Mouse (Mus musculus) forebrain, embryonic 16.5 days (tissue): ENCODE results near the gene Krt33a. TPM values are rescaled to one million over a fixed set of nuclear protein-coding genes. Genes with fewer than 3 reads are reported as not detected.

Source experiments
- ATAC-seq: fragments of 200-750 bp; cut with Nextera tagmentation; 2 replicates; pipeline ENCODE4 v1.8.0; 2017; ENCODE audit warnings: mild to moderate bottlenecking, moderate library complexity
- H3K27ac ChIP-seq: fragments of 300-500 bp; sonication (generic); 2 replicates; pipeline ENCODE4 v1.5.1; 2014; ENCODE audit warnings: low read length, control low read depth
- H3K27me3 ChIP-seq: fragments of 300-500 bp; sonication (generic); replicated peaks from 2 replicates; pipeline ENCODE4 v1.6.1; 2014; ENCODE audit warnings: low read length; ENCODE audit not compliant: control insufficient read depth, insufficient read depth
- H3K36me3 ChIP-seq: fragments of 300-500 bp; sonication (generic); 2 replicates; pipeline ENCODE4 v1.6.1; 2014; ENCODE audit not compliant: control insufficient read depth, insufficient read depth
- H3K4me1 ChIP-seq: fragments of 300-500 bp; sonication (generic); replicated peaks from 2 replicates; pipeline ENCODE4 v1.6.1; 2014; ENCODE audit warnings: low read length; ENCODE audit not compliant: control insufficient read depth, insufficient read depth
- H3K4me2 ChIP-seq: fragments of 300-500 bp; sonication (generic); 2 replicates; pipeline ENCODE4 v1.6.1; 2014; ENCODE audit warnings: mild to moderate bottlenecking, low read length, control low read depth
- H3K4me3 ChIP-seq: fragments of 300-500 bp; sonication (generic); replicated peaks from 2 replicates; pipeline ENCODE4 v1.5.1; 2014; ENCODE audit warnings: mild to moderate bottlenecking, low read length, control low read depth
- H3K9ac ChIP-seq: fragments of 300-500 bp; sonication (generic); replicated peaks from 2 replicates; pipeline ENCODE4 v1.6.1; 2014; ENCODE audit warnings: low read depth, low read length, control low read depth
- H3K9me3 ChIP-seq: fragments of 300-500 bp; sonication (generic); 2 replicates; pipeline ENCODE4 v1.6.1; 2016; ENCODE audit warnings: low read length; ENCODE audit not compliant: control insufficient read depth
- WGBS: fragments of 180-500 bp; shearing (Covaris S2); extraction: QIAGEN DNeasy Blood & Tissue Kit; methylation state at CpG from one replicate; pipeline ENCODE4 v1.1.7; 2014; 5-methylcytosine and 5-hydroxymethylcytosine counted together
- polyA plus RNA-seq: library from polyadenylated mRNA; unstranded; fragments of >200 nt; fragmentation: Nextera tagmentation; extraction: Ambion mirVana; gene quantifications from 2 replicates; pipeline ENCODE4 v1.2.1, GENCODE M21; 2015

Gene Krt33a
- polyA plus RNA-seq, 1 experiment from 2014 or later = not detected

DNA sequence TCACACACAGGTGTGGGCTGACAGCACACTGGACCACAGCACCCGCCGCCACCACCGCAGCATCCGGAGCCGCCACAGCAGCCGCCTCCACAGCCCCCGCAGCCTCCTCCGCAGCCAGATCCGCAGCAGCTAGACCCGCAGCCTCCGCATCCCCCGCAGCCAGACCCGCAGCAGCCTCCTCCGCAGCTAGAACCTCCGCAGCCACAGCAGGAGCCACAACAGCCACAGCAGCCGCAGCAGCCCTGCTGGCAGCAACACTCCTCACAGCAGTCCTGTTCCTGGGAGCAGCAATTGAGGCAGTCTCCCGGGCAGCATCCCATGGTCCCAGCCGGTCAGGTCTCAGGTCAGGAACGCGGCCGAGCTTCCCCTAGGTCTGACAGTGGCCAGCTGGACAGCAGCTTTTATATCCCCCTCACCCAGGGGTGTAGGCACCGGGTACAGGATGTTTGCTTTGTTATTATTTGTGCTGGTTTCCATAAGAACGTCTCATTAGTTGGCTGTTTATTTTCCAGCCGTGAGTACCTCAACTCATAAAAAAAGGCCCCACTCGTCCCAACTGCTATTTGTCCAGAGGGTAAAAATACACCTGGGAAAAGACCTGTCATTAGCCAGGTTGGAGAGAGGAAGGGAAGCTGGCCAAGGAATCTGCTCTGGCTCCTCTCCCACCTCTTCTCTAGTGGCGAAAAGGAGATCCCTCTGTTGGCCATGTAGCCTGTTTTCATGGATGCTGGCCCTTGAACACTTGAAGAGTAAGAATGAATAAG lies 22.2 kb downstream of the Krt33a start, which contains the start of gene Krtap17-1:
Krtap17-1 (minus strand) TSS at position 375 of the 764 bp plus-strand sequence.
- ATAC-seq = no peak
- WGBS = 23% methylated on average over 22 of the region's 26 CpGs
- no peak within 1 kb of the TSS for H3K9ac ChIP-seq

DNA sequence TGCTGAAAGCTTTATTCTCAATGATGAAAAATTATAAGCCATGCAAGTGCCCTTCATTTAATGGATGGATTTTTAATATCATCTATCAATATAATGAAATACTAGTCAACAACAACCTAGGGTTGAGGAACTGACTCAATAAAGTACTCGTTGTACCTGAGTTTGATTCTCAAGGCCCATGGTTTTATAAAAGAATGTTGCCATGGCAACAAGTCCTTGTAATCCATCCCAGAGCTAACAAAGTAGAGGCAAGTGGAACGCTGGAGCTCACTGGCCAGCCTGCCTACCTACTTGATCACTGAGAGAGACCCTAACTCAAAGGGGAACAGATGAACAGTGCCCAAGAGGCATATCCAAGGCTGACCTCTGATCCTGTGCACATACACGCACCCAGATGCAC lies 25.4 kb downstream of the Krt33a start:
- WGBS = 65% methylated on average over 3 of the region's 3 CpGs
- Histone ChIP-seq H3K27me3 (0 out of 2 replicates have a peak, but pooled peaks cover 2% of the 10 kb centered on the region), H3K4me3 (no peak overlapping the region), H3K4me2 (no peak overlapping the region), H3K4me1 (no peaks in the 10 kb centered on the region), H3K9ac (no peak overlapping the region), H3K9me3 (no peaks in the 10 kb centered on the region), H3K27ac (no peak overlapping the region), H3K36me3 (no peaks in the 10 kb centered on the region)
- no peak for ATAC-seq

More for the DNA sequence above, 22.2 kb downstream of the Krt33a start, which contains the start of gene Krtap17-1:
- no peaks in the 10 kb centered on the region for H3K9me3 ChIP-seq
- H3K27me3 ChIP-seq = 0 out of 2 replicates have a peak, but pooled peaks cover 2% of the 10 kb centered on the region
- no peak within 1 kb of the TSS for H3K4me3 ChIP-seq
- H3K36me3 ChIP-seq = no peaks in the 10 kb centered on the region
- H3K4me1 ChIP-seq = no peaks in the 10 kb centered on the region
- no peak within 1 kb of the TSS for H3K27ac ChIP-seq
- peak within 1 kb of the TSS; percentile 17; the same call in 1 of the 2 replicates for H3K4me2 ChIP-seq

DNA sequence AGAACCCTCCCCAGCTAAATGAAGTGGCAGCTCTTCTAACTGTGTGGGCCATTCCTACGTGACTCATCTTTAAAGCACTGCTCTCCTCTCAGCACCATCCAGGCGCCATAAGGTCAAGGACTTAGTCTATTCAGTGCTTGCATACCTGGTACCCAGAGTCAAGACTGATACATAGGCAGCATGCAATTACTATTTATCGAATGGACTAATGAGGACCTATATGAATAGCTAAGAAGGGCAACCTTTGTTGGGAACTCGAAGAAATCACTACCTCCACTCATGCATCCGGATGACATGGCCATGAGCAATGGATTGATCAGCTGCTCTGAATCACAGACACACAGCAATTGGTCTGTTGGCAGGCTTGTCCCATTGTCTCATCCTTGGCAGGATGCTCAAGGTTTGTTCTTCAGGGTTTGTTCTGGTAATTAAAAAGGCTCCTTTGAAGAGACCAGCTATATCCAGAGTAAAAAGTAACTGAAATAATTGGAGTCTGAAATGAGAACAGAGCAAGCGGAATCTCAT lies 26.1 kb downstream of the Krt33a start:
- H3K4me2 ChIP-seq = no peak overlapping the region
- 79% methylated on average over 6 of the region's 6 CpGs for WGBS
- ATAC-seq = no peak
- no peaks in the 10 kb centered on the region for H3K4me1 ChIP-seq
- no peaks in the 10 kb centered on the region for H3K9me3 ChIP-seq
- H3K27ac ChIP-seq = no peak overlapping the region
- H3K9ac ChIP-seq = no peak overlapping the region
- no peaks in the 10 kb centered on the region for H3K36me3 ChIP-seq
- 0 out of 2 replicates have a peak, but pooled peaks cover 2% of the 10 kb centered on the region for H3K27me3 ChIP-seq
- no peak overlapping the region for H3K4me3 ChIP-seq

DNA sequence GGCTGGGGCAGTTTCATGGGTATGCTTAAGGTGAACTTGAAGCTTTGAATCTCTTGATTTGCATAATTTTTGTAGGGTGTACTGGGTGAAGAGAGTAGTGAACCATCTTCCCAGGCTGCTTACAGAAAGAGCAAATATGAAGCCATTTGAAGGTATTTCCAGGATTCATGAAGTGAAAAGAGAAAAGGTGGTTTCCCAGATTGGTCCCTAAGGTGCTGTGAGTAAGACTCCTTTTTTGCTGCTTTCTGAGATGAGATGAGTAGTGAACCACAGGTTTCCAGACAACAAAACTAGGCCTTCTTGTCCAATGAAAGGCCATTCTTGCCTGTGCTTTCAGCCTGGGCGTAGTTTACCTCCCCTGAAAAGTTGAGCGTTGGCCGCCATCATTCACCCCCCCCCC lies 27.5 kb downstream of the Krt33a start:
- ATAC-seq = no peak
- no peak overlapping the region for H3K27ac ChIP-seq
- H3K36me3 ChIP-seq = no peaks in the 10 kb centered on the region
- no peak overlapping the region for H3K4me3 ChIP-seq
- 92% methylated on average over 3 of the region's 3 CpGs for WGBS
- H3K9me3 ChIP-seq = no peaks in the 10 kb centered on the region
- no peak overlapping the region for H3K9ac ChIP-seq
- H3K4me2 ChIP-seq = no peak overlapping the region
- no peaks in the 10 kb centered on the region for H3K4me1 ChIP-seq
- H3K27me3 ChIP-seq = no peaks in the 10 kb centered on the region

DNA sequence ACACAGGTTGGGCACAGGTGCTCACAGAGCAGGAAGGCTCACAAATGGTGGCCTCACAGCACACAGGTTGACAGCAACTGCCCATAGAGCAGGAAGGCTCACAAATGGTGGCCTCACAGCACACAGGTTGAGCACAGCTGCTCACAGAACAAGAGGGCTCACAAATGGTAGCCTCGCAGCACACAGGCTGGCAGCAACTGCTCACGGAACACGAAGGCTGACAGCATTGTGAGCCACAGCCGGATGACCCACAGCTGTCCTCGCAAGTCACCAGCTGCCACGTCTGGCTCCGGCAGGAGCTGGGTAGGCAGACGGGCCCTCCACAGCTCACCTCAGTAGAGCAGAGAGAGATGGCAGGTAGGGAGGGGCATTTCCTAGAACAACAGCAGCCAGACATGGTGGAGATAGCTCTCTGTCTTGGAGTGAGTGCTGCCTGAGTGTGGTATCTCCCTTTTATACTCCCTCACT lies 29.8 kb downstream of the Krt33a start, which contains the start of gene Krtap16-1:
Krtap16-1 (minus strand) TSS at position 418 of the 468 bp plus-strand sequence.
- no peak within 1 kb of the TSS for H3K4me3 ChIP-seq
- WGBS = 81% methylated on average over 8 of the region's 8 CpGs
- no peaks in the 10 kb centered on the region for H3K4me1 ChIP-seq
- H3K9ac ChIP-seq = no peak within 1 kb of the TSS
- no peaks in the 10 kb centered on the region for H3K36me3 ChIP-seq
- peak within 1 kb of the TSS; percentile 56 for H3K27ac ChIP-seq
- H3K4me2 ChIP-seq = no peak within 1 kb of the TSS
- H3K9me3 ChIP-seq = no peaks in the 10 kb centered on the region
- no peaks in the 10 kb centered on the region for H3K27me3 ChIP-seq
- 0 out of 2 replicates have a peak, but pooled peaks have one; percentile 23 for ATAC-seq

DNA sequence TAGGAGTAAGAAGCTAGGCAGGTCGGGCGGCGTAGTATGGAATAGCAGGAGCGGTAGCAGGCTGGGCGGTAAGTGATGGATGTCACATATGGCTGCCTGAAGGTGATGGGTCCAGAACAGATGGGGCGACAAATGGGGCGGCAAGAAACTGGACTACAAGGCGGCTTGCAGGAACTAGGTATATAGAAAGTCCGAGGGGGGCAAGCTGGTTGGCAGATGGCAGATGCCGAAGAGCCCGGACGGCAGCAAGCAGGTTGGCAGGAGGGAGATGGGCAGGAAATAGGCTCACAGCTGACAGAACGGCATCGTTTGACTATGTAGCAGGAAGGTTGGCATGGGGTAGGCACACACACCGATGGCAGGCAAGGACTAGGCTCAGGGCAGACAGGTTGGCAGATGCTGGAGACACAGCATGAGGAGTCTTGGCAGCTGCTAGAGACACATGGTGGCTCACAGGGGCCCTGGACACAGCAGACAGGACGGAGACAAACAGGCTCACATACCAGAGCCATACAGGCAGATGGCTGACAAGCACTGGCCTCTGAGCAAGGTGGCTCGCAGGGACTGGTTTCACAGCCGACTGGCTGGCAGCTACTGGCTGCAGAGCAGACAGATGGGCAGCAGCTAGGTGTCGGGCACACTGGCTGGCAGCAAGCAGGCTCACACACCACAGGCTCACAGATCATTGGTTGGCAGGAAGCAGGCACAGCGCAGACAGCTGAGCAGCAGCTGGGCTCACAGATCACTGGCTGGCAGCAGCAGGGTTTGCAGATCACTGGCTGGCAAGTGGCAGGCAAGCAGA lies 30.5 kb downstream of the Krt33a start:
- H3K9ac ChIP-seq = no peak overlapping the region
- H3K4me2 ChIP-seq = no peak overlapping the region
- 66% methylated on average over 20 of the region's 20 CpGs for WGBS

DNA sequence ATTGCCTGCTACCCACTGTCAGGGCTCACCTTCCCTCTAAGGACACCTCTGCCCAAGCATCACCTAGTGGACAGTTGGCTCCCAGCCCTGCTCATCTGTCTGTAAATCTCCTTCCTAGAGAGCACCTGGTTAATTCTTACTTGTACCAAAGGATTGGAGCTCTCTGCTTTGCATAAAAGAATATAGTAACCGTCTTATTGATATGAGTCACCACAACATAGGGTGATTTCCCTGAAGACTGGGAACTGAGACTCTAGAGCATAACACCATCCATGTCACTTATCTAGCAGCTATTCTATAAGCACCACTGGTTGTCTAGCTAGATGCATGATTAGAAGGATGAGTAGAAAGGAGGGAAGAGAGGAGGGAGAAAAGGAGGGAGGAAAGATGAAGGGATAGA lies 32.6 kb downstream of the Krt33a start:
- ATAC-seq = no peak
- H3K4me2 ChIP-seq = no peak overlapping the region
- H3K4me3 ChIP-seq = no peak overlapping the region
- no peak overlapping the region for H3K27ac ChIP-seq
- H3K36me3 ChIP-seq = no peaks in the 10 kb centered on the region
- H3K9me3 ChIP-seq = no peaks in the 10 kb centered on the region
- no peak overlapping the region for H3K9ac ChIP-seq
- H3K4me1 ChIP-seq = no peaks in the 10 kb centered on the region
- WGBS = 97% methylated on average over 1 of the region's 1 CpGs
- no peaks in the 10 kb centered on the region for H3K27me3 ChIP-seq

More for the DNA sequence above, 30.5 kb downstream of the Krt33a start:
- H3K9me3 ChIP-seq = no peaks in the 10 kb centered on the region
- H3K27me3 ChIP-seq = no peaks in the 10 kb centered on the region
- H3K4me3 ChIP-seq = no peak overlapping the region
- no peaks in the 10 kb centered on the region for H3K4me1 ChIP-seq
- peak overlapping the region; percentile 56 for H3K27ac ChIP-seq
- ATAC-seq = peak; percentile 92
- H3K36me3 ChIP-seq = no peaks in the 10 kb centered on the region

DNA sequence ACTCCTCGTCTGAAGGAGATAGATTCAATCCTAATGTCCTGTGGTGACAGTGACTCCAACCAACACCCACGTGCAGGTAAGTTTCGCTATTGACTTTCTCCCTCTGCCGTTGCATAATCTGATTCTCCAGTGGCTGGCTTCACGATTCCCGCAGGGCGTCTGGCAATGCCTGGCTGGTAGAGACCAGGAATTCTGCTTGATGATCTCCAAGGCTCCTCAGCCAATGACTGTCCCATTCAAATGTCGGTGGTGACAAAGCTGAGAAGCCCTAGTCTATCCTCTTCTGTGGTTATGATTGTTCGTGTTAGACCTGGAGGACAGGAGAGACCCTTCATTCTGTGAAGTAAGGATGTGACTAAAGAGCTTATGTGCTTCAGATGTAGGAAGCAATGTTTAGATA lies 33.3 kb downstream of the Krt33a start:
- 90% methylated on average over 9 of the region's 9 CpGs for WGBS
- no peak overlapping the region for H3K4me2 ChIP-seq
- H3K4me3 ChIP-seq = no peak overlapping the region
- H3K4me1 ChIP-seq = no peaks in the 10 kb centered on the region
- no peaks in the 10 kb centered on the region for H3K27me3 ChIP-seq
- H3K36me3 ChIP-seq = no peaks in the 10 kb centered on the region
- no peak overlapping the region for H3K9ac ChIP-seq
- no peak for ATAC-seq
- no peaks in the 10 kb centered on the region for H3K9me3 ChIP-seq
- no peak overlapping the region for H3K27ac ChIP-seq

DNA sequence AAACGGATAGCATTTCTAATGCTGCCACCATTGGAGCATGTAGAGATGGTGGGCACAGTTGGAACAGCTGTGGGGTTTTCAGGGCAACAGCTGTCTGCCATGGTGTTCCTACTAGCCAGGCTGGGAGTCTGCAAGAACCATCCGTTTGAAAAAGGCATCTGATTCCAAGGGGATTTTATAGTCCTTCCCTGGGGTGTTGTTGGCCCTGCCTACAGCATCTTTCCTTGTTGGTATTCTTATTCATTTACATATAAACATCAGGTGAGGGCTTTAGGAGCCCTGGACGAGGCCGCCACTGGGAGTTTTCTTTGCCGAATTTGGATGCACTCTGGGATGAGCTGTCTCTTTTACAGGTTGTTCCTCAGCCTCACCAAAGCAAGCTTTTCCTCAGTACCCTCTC lies 37.1 kb downstream of the Krt33a start, which contains the start of gene Krtap29-1:
Krtap29-1 (minus strand) TSS at position 101 of the 400 bp plus-strand sequence.
- ATAC-seq = no peak
- H3K9me3 ChIP-seq = no peaks in the 10 kb centered on the region
- WGBS = 73% methylated on average over 5 of the region's 5 CpGs
- H3K4me2 ChIP-seq = no peak within 1 kb of the TSS
- H3K4me1 ChIP-seq = no peaks in the 10 kb centered on the region
- H3K27ac ChIP-seq = no peak within 1 kb of the TSS
- H3K36me3 ChIP-seq = no peaks in the 10 kb centered on the region
- no peaks in the 10 kb centered on the region for H3K27me3 ChIP-seq
- no peak within 1 kb of the TSS for H3K4me3 ChIP-seq
- no peak within 1 kb of the TSS for H3K9ac ChIP-seq
